In the genomic region with DNA sequence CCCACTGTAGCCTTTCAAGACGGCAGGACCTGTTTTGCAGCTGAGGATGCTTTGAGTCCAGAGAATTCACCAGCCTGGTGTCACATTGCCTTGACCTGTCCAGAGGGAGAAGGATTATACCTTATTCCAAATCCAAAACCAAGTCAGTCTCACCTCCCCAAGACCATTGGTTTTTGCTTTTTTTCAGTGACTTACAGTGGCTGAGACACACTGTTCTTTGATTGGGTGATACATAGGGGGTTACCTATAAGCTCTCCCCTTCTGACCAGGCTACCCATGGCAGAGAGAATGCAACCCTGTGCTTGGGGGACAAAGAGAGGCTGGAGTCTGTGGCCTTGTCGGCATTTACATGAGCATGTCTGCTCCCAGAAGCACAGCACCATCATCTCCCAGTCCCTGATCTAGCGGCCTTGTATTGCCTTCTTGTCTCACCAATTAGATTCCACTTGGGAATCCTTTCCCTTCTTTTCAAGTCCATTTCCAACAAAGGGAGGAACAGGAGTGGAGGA, we compare ENCODE assay signal across 12 mouse cellular contexts. TPM values are rescaled to one million over a fixed set of nuclear protein-coding genes. Genes with fewer than 3 reads are reported as not detected.
A peak's percentile ranks its signal among the peaks of the same experiment; 100 is the strongest.
DNase-seq lines count a peak whose midpoint lies in the region; ATAC-seq and TF ChIP-seq lines count a peak whose summit lies in the region.
"Had no signal": no experiment of that assay in that cellular context is flagged by ENCODE, and none has a peak within 500 bp of the region (broad histone marks: within the 10 kb centered on the region; RNA-seq: fewer than 3 reads in every experiment).

No protein-coding gene starts in this region.

- H3K4me1 ChIP-seq in heart, embryonic 10.5 days: peaks cover 26% of the 10 kb centered on the region
- peaks cover 38% of the 10 kb centered on the region for H3K4me1 ChIP-seq in forebrain, embryonic 11.5 days (replicated peaks; ENCODE audit: control insufficient read depth, insufficient read depth, low read length)
- H3K4me1 ChIP-seq in hindbrain, embryonic 14.5 days (replicated peaks; ENCODE audit: control insufficient read depth, insufficient read depth, low read length): peaks cover 33% of the 10 kb centered on the region
- H3K4me1 ChIP-seq in midbrain, postnatal 0 days (ENCODE audit: insufficient read depth, low read length): no peaks in the 10 kb centered on the region

- 68% methylated on average over 3 of the region's 3 CpGs for WGBS in heart, embryonic 10.5 days
- WGBS in forebrain, embryonic 11.5 days: 18% methylated on average over 3 of the region's 3 CpGs
- WGBS in hindbrain, embryonic 14.5 days: 9% methylated on average over 3 of the region's 3 CpGs
- 19% methylated on average over 3 of the region's 3 CpGs for WGBS in midbrain, postnatal 0 days

- H3K27me3 ChIP-seq in heart, embryonic 10.5 days (ENCODE audit: insufficient read depth, poor library complexity, severe bottlenecking): peaks cover 3% of the 10 kb centered on the region; the same call in 1 of the 2 replicates
- no peaks in the 10 kb centered on the region for H3K27me3 ChIP-seq in forebrain, embryonic 11.5 days (ENCODE audit: control insufficient read depth, insufficient read depth, low read length)
- H3K27me3 ChIP-seq in hindbrain, embryonic 14.5 days (ENCODE audit: control insufficient read depth, insufficient read depth, low read length): no peaks in the 10 kb centered on the region
- H3K27me3 ChIP-seq in midbrain, postnatal 0 days (ENCODE audit: insufficient read depth, low read length): no peaks in the 10 kb centered on the region
- H3K27me3 ChIP-seq: kidney, embryonic 15.5 days had no signal

- H3K4me2 ChIP-seq in forebrain, embryonic 11.5 days (ENCODE audit: low read depth, low read length, severe bottlenecking): peak overlapping the region; percentile 20; the same call in 1 of the 2 replicates
- peak overlapping the region; percentile 34 for H3K4me2 ChIP-seq in hindbrain, embryonic 14.5 days (replicated peaks)
- H3K4me2 ChIP-seq in midbrain, postnatal 0 days (ENCODE audit: low read depth, low read length, poor library complexity, severe bottlenecking): peak overlapping the region; percentile 28
- H3K4me2 ChIP-seq: kidney, embryonic 15.5 days had no signal

- peak; percentile 41 for DNase-seq in heart, embryonic 10.5 days (ENCODE audit: low spot score)
- no peak for DNase-seq in heart, postnatal 4 days
- peak; percentile 53 for DNase-seq in forebrain, embryonic 11.5 days (ENCODE audit: low spot score)
- DNase-seq in hindbrain, embryonic 14.5 days (ENCODE audit: low spot score): no peak
- no peak for DNase-seq in midbrain, postnatal 0 days (ENCODE audit: low spot score)
- DNase-seq in kidney, adult 8-10 months: no peak
- no peak for DNase-seq in adrenal gland, adult 8-10 months
- DNase-seq in cerebellum, adult 9-11 months: no peak
- DNase-seq: lung, adult 18-20 months; thymus, postnatal 25 days had no signal

- no peaks in the 10 kb centered on the region for H3K9me3 ChIP-seq in heart, embryonic 10.5 days
- H3K9me3 ChIP-seq in forebrain, embryonic 11.5 days (ENCODE audit: control insufficient read depth, low read length): no peaks in the 10 kb centered on the region
- H3K9me3 ChIP-seq in hindbrain, embryonic 14.5 days (ENCODE audit: control insufficient read depth, low read length): no peaks in the 10 kb centered on the region
- H3K9me3 ChIP-seq in midbrain, postnatal 0 days (ENCODE audit: low read length): no peaks in the 10 kb centered on the region
- H3K9me3 ChIP-seq: kidney, embryonic 15.5 days had no signal

- H3K27ac ChIP-seq in heart, embryonic 10.5 days: no peak overlapping the region
- H3K27ac ChIP-seq in forebrain, embryonic 11.5 days (ENCODE audit: low read depth, low read length): peak overlapping the region; percentile 98
- peak overlapping the region; percentile 78 for H3K27ac ChIP-seq in hindbrain, embryonic 14.5 days
- H3K27ac ChIP-seq in midbrain, postnatal 0 days (ENCODE audit: low read depth, low read length): peak overlapping the region; percentile 78
- H3K27ac ChIP-seq: kidney, embryonic 15.5 days had no signal

- no peak overlapping the region for H3K4me3 ChIP-seq in heart, embryonic 10.5 days
- no peak overlapping the region for H3K4me3 ChIP-seq in forebrain, embryonic 11.5 days (ENCODE audit: low read depth, low read length)
- H3K4me3 ChIP-seq in hindbrain, embryonic 14.5 days (replicated peaks; ENCODE audit: low read length): no peak overlapping the region
- H3K4me3 ChIP-seq in midbrain, postnatal 0 days (ENCODE audit: low read depth, low read length): no peak overlapping the region
- H3K4me3 ChIP-seq: kidney, embryonic 15.5 days had no signal

- peak overlapping the region; percentile 42; the same call in 1 of the 2 replicates for H3K9ac ChIP-seq in forebrain, embryonic 11.5 days (ENCODE audit: low read length)
- H3K9ac ChIP-seq in hindbrain, embryonic 14.5 days: 0 out of 2 replicates have a peak overlapping the region, but pooled peaks have one; percentile 0
- no peak overlapping the region for H3K9ac ChIP-seq in midbrain, postnatal 0 days (replicated peaks; ENCODE audit: low read length, poor library complexity, severe bottlenecking)
- H3K9ac ChIP-seq: kidney, embryonic 15.5 days had no signal

- peak; percentile 30; the same call in 1 of the 2 replicates for ATAC-seq in forebrain, embryonic 11.5 days (replicated peaks; ENCODE audit: low FRiP score)
- peak; percentile 26; the same call in 1 of the 2 replicates for ATAC-seq in hindbrain, embryonic 14.5 days (ENCODE audit: low FRiP score)
- no peak for ATAC-seq in midbrain, postnatal 0 days (ENCODE audit: low FRiP score)

- no peaks in the 10 kb centered on the region; the same call in 1 of the 2 replicates for H3K36me3 ChIP-seq in heart, embryonic 10.5 days
- H3K36me3 ChIP-seq in forebrain, embryonic 11.5 days (ENCODE audit: control insufficient read depth, insufficient read depth, low read length): no peaks in the 10 kb centered on the region; the same call in 1 of the 2 replicates
- no peaks in the 10 kb centered on the region for H3K36me3 ChIP-seq in hindbrain, embryonic 14.5 days (replicated peaks; ENCODE audit: control insufficient read depth, insufficient read depth)
- no peaks in the 10 kb centered on the region for H3K36me3 ChIP-seq in midbrain, postnatal 0 days (ENCODE audit: insufficient read depth, low read length)

- TF ChIP-seq CTCF in midbrain, postnatal 0 days (IDR thresholded peaks at IDR 0.05): no peak

RNA-seq across cellular contexts. Expression of a gene that starts 24.6 kb away (rescaled TPM):
- 22.9 and 38.5 TPM in 2 replicates for polyA plus RNA-seq in heart, embryonic 10.5 days (2016; fragmentation: Nextera tagmentation; extraction: Ambion mirVana)
- total RNA-seq in heart, postnatal 4 days (2021): 10 to 100 TPM; 46.0 to 47.7 TPM
- polyA plus RNA-seq in forebrain, embryonic 11.5 days (2014; fragmentation: Nextera tagmentation; extraction: Ambion mirVana): 69.9 and 71.6 TPM in 2 replicates
- 68.6 and 69.9 TPM in 2 replicates for polyA plus RNA-seq in hindbrain, embryonic 14.5 days (2014; fragmentation: Nextera tagmentation; extraction: Ambion mirVana)
- total RNA-seq in midbrain, postnatal 0 days (2014; rRNA removed): 121 and 148 TPM in 2 replicates
- 142 and 152 TPM in 2 replicates for polyA plus RNA-seq in midbrain, postnatal 0 days (2015; fragmentation: Nextera tagmentation; extraction: Ambion mirVana)
- total RNA-seq in adrenal gland, adult 8-10 months (2022): 100 to 1,000 TPM; 211 to 349 (median 255) TPM
- total RNA-seq: MEL had no signal

Comparison
In these comparisons a context has a peak if more than half of its experiments do, and no peak if none do; other contexts are left out.
1. DNase-seq: peak in heart, embryonic 10.5 days (single experiment) and forebrain, embryonic 11.5 days (single experiment); none in heart, postnatal 4 days (single experiment), hindbrain, embryonic 14.5 days (single experiment), midbrain, postnatal 0 days (single experiment), kidney, adult 8-10 months (0 of 2), adrenal gland, adult 8-10 months (single experiment) and cerebellum, adult 9-11 months (single experiment).
2. Peak in every context shown above with its lines, with median percentiles within 50 percentile points of each other: H3K4me2 ChIP-seq.